Mouse (Mus musculus) 3134 (cell line): Measurements from ENCODE around the gene Dedd2.

ENCODE experiments used
- DNase-seq: peaks from one replicate; pipeline ENCODE4 v3.0.0-alpha.2; 2011; ENCODE audit warnings: low spot score; ENCODE audit not compliant: insufficient read length; ENCODE audit errors: extremely low read depth

Gene Dedd2

GRCm38 (mm10) chr7:25180512-25180911, 39.9 kb downstream of the Dedd2 start:
- DNase-seq: no peak

DNA sequence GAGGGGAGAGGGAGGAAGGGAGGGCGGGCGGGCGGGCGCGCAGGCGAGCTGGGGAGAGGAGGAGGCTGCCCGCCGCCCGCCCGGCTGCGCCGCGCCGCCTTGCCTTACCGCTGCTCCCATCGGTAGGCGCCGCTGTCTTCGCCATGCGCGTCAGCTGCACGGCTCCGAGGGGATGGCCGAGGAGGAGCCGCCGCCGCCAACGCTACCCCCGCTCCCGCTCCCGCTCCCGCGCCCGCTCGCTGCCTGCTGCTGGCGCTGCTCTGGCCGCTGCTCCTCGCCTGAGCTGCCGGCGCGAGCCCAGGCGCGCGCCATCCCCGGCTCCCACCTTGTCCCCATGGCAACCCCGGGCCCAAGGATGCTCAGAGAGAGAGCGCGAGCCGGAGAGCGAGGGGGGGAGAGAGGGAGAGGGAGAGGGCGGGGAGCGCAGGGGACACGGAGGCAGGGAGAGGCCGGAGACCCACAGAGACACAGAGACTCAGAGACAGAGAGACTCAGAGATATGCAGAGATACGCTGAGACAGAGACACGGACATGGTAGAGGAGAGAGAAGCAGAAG, 40.7 kb downstream of the Dedd2 start, which contains the start of gene Pou2f2:
TSS of gene Pou2f2 (minus strand) at position 121 of the 556 bp plus-strand sequence.
- no peak for DNase-seq

DNA sequence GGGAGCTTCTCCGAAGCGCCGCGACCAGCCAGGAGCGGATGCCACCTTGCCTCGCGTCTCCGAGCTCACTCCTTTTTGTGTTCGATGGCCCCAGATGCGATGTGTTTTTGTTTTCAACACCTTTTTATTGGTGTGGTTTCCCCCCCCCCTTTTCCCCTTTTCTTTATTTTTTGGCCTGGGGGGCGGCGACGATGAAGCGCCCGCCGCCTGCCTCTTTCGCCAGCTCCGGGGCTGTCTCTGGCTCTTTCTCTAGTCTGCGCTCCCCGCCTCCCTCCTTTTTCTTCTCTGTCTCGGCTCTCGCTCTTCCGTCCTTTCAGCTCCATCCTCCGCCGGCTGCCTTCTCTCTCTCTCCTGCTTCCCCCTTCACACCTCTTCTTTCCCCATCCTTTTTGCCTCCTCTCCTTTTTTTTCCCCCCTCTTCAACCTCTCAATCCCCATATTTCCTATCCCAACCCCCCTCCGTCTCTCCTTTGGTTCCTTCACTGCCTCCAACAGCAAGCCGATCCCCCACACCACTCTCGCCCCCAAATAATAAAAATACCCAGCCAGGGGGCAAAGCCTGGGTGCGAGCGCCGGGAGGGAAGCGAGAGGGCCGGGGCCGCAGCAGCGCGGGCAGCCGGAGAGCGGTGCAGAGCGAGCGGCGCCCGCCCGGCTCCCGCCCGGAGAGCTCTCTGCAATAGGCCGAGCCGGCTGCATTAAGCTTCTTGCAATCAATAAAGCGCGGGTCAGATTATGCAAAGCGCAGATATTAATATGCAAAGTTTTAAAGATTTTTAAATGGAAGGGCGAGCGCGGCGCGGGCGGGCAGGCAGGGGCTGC, 41.4 kb downstream of the Dedd2 start:
- DNase-seq: no peak

DNA sequence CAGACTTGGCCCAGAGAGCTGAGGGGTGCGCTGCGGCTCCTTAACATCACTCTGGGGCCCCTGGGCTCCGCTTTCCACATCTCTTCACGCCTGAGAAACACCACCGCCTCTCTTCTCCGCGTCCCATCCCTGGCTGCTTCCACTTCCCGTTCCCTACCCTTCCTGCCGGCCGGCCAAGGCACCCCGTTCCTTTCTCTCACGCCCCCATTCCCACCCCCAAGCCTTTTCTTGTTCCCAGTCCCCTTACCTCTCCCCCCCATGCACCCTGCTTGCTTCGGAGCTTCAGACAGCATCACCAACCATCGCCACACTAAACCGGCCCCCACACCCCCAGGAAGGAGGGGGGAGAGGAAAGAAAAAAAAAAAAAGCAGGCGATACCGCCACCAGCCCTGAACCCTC, 42.1 kb downstream of the Dedd2 start:
- DNase-seq: no peak

DNA sequence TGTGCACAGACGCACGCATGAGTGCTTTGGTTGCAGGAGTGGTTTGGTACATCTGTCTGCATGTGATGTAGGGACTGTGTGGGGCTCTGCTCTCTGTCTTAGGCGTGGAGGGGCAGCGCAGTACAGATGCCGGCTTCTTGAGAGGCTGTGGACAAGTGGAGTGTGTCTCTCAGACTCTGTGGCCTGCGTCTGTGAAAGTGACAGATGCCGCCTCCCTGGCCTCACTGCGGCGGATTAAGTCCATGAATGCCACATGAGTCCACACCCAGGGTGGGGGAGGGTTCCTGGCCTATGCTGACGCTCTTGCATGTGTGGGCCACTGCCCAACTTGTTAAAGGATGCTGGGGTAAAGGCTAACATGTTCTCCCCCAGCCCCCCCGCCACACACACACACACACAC, 46.1 kb downstream of the Dedd2 start:
- no peak for DNase-seq

DNA sequence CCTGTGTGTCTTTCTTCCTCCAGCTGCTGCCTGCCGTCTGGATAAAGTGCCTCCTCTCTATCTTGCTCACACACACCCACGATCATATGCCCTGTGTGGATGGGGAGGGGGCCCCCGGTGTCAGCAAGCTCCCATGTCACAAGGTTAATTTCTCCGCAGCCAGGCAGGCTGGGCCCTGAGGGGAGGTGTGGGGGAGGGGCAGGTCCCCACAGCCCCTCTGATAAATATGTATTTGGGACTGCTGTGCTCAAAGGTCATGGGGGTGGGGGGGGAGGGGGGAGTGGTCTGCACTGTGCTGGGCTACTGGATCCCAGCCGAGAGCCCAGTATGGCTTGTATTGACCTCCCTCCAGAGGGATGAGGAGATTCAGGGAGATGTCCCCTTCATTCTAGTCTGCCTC, 47.7 kb downstream of the Dedd2 start:
- DNase-seq: no peak

DNA sequence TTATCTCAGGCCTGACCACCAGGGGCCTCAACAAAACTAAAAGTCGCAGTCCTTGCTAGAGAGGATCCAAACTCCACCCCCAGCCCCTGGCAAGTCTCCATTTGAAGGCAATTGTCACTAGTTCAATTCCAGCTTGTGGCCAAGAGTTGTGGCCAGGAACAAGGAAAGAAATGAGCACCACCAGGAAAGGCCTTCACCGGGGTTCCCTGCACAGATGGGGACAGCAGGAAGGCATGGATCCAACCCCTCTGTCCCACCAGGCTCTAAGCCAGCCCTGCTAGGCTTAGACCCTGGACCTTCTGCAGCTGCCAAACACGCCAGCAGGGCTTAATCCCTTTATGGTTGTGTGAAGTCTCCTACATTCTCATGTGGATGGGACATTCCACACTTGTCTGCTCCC, 49.8 kb downstream of the Dedd2 start:
- no peak for DNase-seq

DNA sequence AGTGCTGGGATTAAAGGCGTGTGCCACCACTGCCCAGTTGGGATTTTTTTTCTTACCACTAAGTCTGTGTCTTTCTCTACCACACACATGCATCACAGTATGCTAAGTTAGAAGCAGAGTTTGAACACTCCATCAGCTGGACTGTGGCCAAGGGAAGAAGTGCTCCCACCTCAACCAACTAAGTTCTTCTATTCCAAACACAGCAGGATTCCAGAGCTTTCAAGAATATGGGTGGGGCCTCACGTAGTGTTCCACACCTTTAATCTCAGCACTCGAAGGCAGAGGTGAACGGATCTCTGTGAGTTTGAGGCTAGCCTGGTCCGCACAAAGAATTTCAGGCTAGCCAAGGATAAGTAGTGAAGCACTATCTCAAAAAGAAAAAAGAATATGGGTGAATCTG, 54.3 kb downstream of the Dedd2 start:
- DNase-seq: no peak

DNA sequence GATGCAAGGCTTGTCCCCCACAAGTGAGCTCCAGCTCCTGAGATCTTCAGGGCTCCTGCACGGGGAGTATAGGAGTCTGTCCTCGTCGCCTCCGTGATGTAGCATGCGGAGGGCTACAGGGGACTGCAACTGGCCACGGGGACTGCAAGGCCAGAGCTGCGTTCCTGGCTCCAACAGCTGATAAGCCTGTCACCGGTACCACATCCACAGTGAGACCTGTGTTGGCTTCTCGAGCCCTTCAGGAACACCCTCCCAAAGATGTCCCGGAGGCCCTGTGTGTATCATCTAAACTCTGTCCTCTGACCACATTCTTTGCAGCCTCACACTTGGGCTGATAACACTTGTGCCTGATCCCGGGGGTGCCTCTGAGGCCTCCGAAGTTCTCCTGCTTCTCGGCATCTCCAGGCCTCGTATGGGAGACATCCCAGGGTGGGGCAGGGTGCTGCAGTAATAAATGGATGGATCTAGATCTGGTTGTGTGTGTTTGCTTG, 64.2 kb downstream of the Dedd2 start:
- DNase-seq: no peak

DNA sequence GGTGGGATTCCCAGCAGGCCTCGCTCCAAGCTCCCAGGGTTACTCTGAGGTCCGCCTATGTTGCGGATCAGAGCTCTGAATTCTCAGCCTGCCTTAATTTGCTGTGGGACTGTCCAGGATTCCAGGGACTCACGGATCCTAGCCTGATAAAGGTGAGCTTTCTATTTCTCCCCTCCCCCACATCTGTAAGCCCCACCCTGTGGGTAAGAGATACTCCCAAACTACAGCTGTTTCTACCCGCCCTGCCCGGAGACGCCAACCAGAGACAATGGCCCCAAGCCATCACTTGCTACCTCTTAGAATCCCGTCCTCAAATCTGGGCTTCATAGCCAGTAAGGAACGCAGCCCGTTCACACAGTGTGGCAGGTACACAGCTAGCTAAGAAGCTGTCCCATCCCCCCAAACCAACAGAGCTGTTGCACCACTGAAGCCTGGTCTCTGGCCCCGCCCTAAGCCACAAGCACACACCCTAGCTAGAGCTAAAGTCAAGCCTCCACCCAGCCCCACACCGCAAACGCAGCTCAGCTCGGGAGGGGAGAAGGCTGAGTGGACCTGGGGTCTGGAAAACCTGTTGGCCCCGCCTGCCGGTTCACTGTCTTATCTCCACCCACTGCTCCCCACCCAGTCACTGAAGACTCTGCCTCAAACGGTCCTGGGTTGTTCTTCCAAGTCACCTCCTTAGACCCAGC, 64.8 kb downstream of the Dedd2 start:
- DNase-seq: peak; percentile 54

DNA sequence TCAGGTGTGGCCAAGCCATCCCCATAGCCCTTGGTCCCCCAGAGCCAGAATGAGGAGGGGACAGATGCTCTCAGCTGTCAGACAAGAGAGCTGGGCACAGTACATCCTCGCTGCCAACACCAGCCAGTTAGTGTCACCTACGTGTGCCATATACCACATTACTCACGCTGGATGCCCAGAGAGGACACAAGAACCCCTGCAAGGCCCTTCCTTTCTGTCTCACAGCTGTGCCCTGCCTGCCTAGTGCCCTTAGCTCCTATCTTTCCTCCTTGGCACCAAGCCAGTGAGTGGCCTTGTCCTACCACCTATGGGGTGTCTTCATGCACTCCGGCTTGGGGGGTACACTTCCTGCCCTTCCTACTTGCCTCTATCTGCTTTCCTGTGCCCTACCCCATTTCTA, 65.8 kb downstream of the Dedd2 start:
- no peak for DNase-seq

GRCm38 (mm10) chr7:25153841-25154240, 66.6 kb downstream of the Dedd2 start:
- no peak for DNase-seq

DNA sequence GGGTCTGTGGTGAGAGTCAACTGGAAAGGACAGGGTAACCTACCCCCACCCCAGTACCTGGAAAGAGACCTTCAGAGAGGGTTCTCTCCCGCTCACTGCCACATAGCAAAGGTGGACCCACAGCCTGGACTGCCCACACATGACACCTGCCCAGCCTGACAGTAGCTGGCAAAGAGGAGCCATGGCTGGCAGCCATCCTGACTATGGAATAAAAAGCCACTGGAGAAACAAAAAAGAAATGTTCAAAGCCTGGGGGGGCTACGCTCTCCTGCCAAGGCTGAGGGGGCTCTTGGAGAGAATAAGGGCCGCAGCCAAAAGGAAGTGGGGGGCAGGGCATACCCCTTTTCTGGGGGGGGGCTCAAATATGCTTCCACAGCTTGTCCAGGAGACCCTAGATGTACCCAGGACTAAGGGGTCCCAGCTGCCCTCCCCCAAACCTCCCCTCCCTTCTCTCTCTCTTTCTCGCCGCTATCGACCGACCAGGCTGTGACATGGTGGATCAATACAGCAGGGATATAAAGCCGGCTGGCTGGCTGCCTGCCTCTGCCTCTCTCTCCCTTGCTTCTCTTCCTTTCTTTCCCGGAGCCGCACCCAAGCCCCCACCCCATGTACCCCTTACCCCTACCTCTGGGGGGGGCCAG, 68.4 kb downstream of the Dedd2 start:
- no peak for DNase-seq

DNA sequence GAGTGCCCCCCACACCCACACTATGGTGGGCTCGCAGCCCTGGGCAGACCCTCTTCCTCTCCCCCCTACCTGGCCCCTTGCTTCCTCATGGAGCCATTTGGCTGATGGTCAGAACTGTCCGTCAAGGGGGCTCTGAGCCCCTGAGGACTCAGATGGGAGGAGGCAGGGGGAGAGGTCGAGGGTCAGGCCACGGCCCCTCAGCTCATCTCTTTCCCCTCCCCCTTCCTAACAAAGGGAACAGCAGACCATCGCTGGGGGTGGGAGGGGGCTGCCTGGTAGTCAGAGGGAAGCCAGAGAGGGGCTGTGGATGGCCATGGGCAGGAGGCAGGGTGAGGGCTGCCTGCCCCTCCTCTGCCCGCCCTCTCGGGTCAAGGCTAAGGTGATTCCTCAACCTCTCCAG, 69.4 kb downstream of the Dedd2 start:
- DNase-seq: no peak

- DNase-seq: no peak
Observed at GRCm38 (mm10) chr7:25150151-25150663, 70.2 kb downstream of the Dedd2 start.
